Mouse (Mus musculus) embryonic fibroblast, embryonic 13.5 days (primary cell): ENCODE results near the gene Tnxb. TPM values are rescaled to one million over a fixed set of nuclear protein-coding genes. Genes with fewer than 3 reads are reported as not detected.

ENCODE experiments used
- H3K27ac ChIP-seq: 2 replicates; pipeline ENCODE4 v1.5.1; 2012; ENCODE audit warnings: low read length, control low read depth, inconsistent platforms; ENCODE audit not compliant: insufficient read depth
- H3K4me1 ChIP-seq: 2 replicates; pipeline ENCODE4 v1.6.1; 2011; ENCODE audit warnings: low read length; ENCODE audit not compliant: control insufficient read depth, insufficient read depth
- H3K4me3 ChIP-seq: 2 replicates; pipeline ENCODE4 v1.5.1; 2011; ENCODE audit warnings: mild to moderate bottlenecking, control low read depth, low read length; ENCODE audit not compliant: insufficient read depth
- CTCF ChIP-seq: IDR thresholded peaks from 2 replicates; pipeline ENCODE4 v1.5.1; 2011; ENCODE audit warnings: mild to moderate bottlenecking, control low read depth, low read length, moderate library complexity, borderline replicate concordance; ENCODE audit not compliant: insufficient read depth
- POLR2A ChIP-seq: IDR thresholded peaks from 2 replicates; pipeline ENCODE4 v1.6.1; 2011; ENCODE audit warnings: low read depth, mild to moderate bottlenecking, control low read depth, low read length, moderate library complexity
- polyA plus RNA-seq: library from polyadenylated mRNA; stranded (reverse); fragments of >200 nt; gene quantifications from 2 replicates; pipeline ENCODE4 v1.2.4, GENCODE M21; 2011; ENCODE audit warnings: low read depth; ENCODE audit not compliant: missing spikeins, insufficient read length

The Tnxb gene
- polyA plus RNA-seq, 1 experiment: 0.19 TPM

GRCm38 (mm10) chr17:34629796-34630603 is 40.3 kb upstream of the Tnxb start:
- TF ChIP-seq CTCF: no peak
- no peak for TF ChIP-seq POLR2A

DNA sequence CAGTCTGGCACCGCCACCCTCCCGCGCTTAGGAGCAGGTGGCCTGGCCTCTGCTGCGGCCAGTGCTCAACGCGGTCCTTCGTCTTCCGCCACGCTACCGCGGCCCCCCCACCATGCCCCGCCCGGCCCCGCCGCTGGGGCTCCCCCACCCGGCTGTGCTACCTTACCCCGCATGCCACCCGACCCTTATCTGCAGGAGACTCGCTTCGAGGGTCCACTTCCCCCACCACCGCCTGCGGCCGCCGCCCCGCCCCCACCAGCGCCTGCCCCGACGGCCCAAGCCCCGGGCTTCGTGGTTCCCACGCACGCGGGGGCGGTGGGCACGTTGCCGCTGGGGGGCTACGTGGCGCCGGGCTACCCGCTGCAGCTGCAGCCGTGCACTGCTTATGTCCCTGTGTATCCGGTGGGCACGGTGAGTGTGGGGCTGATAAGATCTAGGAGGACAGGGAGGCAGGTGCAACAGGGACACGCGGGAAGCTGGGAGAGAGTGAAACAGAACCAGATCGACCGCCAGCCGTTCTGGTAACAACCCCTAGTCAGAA is 39.5 kb upstream of the Tnxb start:
- Histone ChIP-seq H3K4me3 (no peak overlapping the region), H3K4me1 (peaks cover 9% of the 10 kb centered on the region; the same call in 1 of the 2 replicates), H3K27ac (no peak overlapping the region)
- no peak for TF ChIP-seq POLR2A
- TF ChIP-seq CTCF: no peak

More at GRCm38 (mm10) chr17:34629796-34630603, 40.3 kb upstream of the Tnxb start:
- Histone ChIP-seq H3K4me3 (no peak overlapping the region), H3K4me1 (peaks cover 9% of the 10 kb centered on the region; the same call in 1 of the 2 replicates), H3K27ac (no peak overlapping the region)

- no peak for TF ChIP-seq POLR2A
- TF ChIP-seq CTCF: no peak
- no peak overlapping the region for H3K4me3 ChIP-seq
- no peak overlapping the region for H3K27ac ChIP-seq
- H3K4me1 ChIP-seq: peaks cover 4% of the 10 kb centered on the region; the same call in 1 of the 2 replicates
Measured at GRCm38 (mm10) chr17:34631647-34632046, 38.7 kb upstream of the Tnxb start.

DNA sequence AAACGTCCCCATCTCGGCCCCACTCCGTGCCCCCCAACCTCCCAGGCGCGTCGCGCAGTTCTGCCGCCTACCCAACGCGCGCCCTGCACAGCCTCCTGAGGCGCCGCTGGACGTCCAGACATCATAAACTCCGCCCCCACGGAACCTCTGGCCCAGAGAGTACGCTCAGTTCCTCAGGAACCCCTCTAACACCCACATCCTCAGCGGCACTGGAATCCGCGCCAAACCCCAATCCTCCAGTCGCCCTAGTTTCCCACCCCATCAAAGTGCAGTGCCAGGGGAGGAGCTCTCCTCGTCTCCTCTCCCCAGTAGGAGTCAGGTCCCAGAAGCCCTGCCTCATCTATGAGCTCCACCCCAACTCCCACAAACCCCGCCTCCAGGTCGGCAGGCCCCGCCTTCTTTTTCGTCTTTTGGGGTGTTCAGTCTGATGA is 38.1 kb upstream of the Tnxb start:
- Histone ChIP-seq H3K4me3 (peak overlapping the region; percentile 14; the same call in 1 of the 2 replicates), H3K27ac (no peak overlapping the region), H3K4me1 (peaks cover 4% of the 10 kb centered on the region; the same call in 1 of the 2 replicates)
- TF ChIP-seq POLR2A: peak; percentile 53; the same call in 1 of the 2 replicates
- TF ChIP-seq CTCF: no peak

DNA sequence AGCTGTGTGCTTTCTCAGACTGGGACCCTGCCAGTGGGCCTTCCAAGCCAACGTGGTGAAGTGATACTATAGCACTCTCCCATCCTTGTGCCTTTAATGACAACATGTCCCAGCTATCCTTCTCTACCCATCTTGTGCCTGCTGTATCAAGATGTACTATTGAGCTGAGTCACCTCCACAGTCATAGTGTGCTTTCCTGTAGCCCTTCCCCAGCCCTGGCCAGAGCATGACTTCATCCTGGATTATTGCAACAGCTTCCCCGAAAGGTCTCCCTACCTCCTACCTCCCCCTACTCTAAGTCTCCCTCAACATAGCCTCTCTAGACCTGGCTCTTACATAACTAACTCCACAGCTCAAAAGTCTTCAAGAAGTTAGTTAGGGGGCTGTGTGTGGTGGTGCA is 34.7 kb upstream of the Tnxb start:
- no peak overlapping the region for H3K4me3 ChIP-seq
- H3K4me1 ChIP-seq: peaks cover 2% of the 10 kb centered on the region; the same call in 1 of the 2 replicates
- no peak overlapping the region for H3K27ac ChIP-seq
- TF ChIP-seq CTCF (no peak), POLR2A (no peak)

- no peak for TF ChIP-seq POLR2A
- TF ChIP-seq CTCF: no peak
- peaks cover 2% of the 10 kb centered on the region; the same call in 1 of the 2 replicates for H3K4me1 ChIP-seq
- no peak overlapping the region for H3K4me3 ChIP-seq
- H3K27ac ChIP-seq: no peak overlapping the region
Measured at GRCm38 (mm10) chr17:34637459-34637858, 32.9 kb upstream of the Tnxb start.

- Histone ChIP-seq H3K4me3 (no peak overlapping the region), H3K4me1 (peaks cover 2% of the 10 kb centered on the region; the same call in 1 of the 2 replicates), H3K27ac (no peak overlapping the region)
- no peak for TF ChIP-seq CTCF
- no peak for TF ChIP-seq POLR2A
Measured at GRCm38 (mm10) chr17:34639461-34640255, 30.7 kb upstream of the Tnxb start.

DNA sequence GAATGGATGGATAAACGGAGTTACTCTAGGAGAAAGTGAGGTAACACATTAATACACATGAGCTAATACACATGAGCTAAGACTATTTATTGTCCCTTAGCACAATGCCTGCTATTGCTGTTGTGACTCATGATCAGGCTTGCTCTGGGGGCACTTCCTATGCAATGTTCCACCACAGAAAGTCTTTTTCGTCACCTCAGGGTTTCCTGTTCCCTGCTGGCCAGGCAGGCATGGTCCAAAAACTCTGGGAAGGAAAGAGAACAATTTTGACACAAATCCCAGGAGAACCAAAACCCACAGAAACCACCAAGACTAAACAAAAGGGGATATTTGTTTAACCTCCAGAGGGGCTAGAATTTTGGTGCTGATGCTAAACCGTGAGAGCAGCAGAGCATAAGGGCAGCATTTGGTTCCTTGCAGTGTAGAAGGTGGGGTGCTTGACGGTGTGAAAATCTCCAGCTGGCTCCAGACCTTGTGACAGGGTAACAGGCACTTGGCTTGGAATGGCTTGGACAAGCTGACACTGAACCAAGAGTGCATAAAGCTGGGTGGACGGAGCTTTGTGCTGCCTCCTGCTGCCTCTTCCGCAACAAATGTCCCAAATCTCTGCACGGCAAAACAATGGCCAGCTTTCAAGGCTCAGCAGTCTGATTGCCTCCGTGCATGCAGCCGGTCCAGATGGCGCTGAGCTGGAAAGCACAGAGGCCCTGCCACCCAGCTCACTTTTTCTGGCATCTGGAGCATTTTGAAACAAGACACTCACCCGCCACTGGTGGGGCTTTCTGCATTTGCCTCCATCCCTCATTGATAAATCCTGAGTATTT is 29.3 kb upstream of the Tnxb start:
- Histone ChIP-seq H3K27ac (peak overlapping the region; percentile 27; the same call in 1 of the 2 replicates), H3K4me1 (peaks cover 2% of the 10 kb centered on the region; the same call in 1 of the 2 replicates), H3K4me3 (no peak overlapping the region)
- TF ChIP-seq CTCF: no peak
- no peak for TF ChIP-seq POLR2A

GRCm38 (mm10) chr17:34641945-34642344 is 28.4 kb upstream of the Tnxb start:
- Histone ChIP-seq H3K4me3 (no peak overlapping the region), H3K27ac (no peak overlapping the region)
- TF ChIP-seq POLR2A (no peak), CTCF (no peak)

More at GRCm38 (mm10) chr17:34641945-34642344, 28.4 kb upstream of the Tnxb start:
- H3K4me1 ChIP-seq: peaks cover 2% of the 10 kb centered on the region; the same call in 1 of the 2 replicates
